Mouse (Mus musculus) brain, adult 2 months (tissue): Measurements from ENCODE around the gene Gm21190.
"Not testable (repeated sequence)": the region's sequence is repeated elsewhere in the genome, so short reads cannot be mapped to it uniquely, and the experiment has no call there.

Experiments used
- DNase-seq: peaks from one replicate; pipeline ENCODE4 v3.0.0; 2011; ENCODE audit warnings: low read depth, low spot score

The Gm21190 gene

GRCm38 (mm10) chr5:15490934-15491333 is 38.1 kb downstream of the Gm21190 start:
- DNase-seq, result not testable (repeated sequence)

- no peak for DNase-seq
These were observed 40.3 kb downstream of the Gm21190 start for GRCm38 (mm10) chr5:15488743-15489142.

GRCm38 (mm10) chr5:15484616-15485015 is 44.4 kb downstream of the Gm21190 start:
- DNase-seq, result peak; percentile 4

GRCm38 (mm10) chr5:15483576-15483975 is 45.4 kb downstream of the Gm21190 start:
- not testable (repeated sequence) for DNase-seq

- DNase-seq, result not testable (repeated sequence)
These were observed 46.2 kb downstream of the Gm21190 start for GRCm38 (mm10) chr5:15482815-15483214.

GRCm38 (mm10) chr5:15476423-15476822 is 52.6 kb downstream of the Gm21190 start, which contains the start of gene Gm21149:
Gene Gm21149 (minus strand): TSS chr5:15476523.
- not testable (repeated sequence) for DNase-seq
